Mouse (Mus musculus) layer of hippocampus, postnatal 10 days (tissue): ENCODE measurements around the gene Man2a1. TPM values are rescaled to one million over a fixed set of nuclear protein-coding genes. Genes with fewer than 3 reads are reported as not detected.
A peak's percentile ranks its signal among the peaks of the same experiment; 100 is the strongest.

Experiments
- DNase-seq, 2 experiments: peaks; one replicate each; pipeline ENCODE4 v3.0.0; 2021; ENCODE audit warnings: low spot score in 2 of 2
- total RNA-seq, 2 experiments: library from RNA; stranded (reverse); gene quantifications; 2 replicates each; pipeline ENCODE4 v1.2.3; 2021

Man2a1 gene
- total RNA-seq, 2 experiments from 2014 or later = 18.6 to 20.3 TPM

DNA sequence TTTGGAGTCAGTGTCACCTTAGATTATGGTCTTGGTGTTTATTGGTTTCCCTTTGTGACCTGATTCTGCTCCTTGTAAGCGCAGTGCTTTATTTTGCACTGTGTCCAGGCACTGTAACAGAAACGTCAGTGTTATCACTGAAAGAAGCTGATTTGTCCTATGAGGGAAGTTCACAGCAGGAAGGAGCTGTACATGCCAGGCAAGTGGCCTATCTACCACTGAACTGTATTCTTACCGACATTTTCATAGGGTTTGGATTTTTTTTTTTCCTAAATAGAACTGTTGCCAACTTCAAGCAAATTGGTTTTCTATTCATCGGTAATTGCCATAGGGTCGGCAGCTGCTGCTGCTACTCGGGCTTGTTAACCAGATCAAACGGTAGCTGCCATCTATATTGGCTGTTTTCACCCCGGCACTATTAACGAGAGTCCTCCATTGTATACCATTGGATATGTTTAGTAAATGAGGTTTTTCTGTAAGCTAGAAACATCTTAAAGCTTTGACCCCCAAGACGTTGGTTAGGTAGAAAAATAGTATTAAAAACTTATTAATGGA, 96.8 kb downstream of the Man2a1 start:
- no peak for DNase-seq

DNA sequence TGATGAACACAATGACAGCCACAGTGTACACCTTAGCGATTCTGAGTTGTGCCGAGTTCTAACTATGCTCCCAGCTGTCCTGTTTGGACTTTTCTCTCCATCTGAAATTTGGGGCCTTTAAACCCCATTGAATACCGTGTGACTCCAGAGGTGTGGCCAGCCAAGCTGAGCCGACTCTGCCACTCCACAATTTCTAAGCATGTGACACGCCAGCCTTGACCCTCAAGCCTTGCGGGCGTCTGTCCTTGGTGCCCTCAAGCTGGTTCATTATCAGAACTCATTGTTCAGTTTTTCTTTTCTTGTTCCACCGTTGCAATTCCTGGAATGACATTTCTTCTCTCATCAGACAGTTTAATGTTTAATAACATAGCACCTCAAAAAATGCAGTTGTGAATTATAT, 98.0 kb downstream of the Man2a1 start:
- DNase-seq = no peak

- no peak for DNase-seq
These were observed 103.2 kb downstream of the Man2a1 start for GRCm38 (mm10) chr17:64703649-64704230.

DNA sequence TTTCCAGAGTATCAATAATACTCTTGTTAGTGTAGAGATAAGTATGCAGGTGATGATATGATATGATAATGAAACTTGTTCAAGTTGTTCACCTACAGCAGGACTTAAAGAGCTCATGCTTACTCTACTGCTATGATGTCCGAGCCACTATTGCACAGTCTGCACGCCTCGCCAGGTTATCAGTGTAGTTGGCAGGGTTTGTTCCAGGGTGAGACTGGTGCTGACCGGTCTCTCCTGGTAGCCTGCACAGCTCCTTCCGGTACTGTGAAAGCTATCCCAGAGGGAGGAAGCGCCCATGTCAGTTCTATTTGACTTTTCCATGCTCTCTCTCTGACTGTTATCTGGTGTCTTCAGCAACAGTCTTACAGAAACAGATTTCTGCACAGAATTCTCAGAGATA, 107.0 kb downstream of the Man2a1 start:
- no peak for DNase-seq

DNA sequence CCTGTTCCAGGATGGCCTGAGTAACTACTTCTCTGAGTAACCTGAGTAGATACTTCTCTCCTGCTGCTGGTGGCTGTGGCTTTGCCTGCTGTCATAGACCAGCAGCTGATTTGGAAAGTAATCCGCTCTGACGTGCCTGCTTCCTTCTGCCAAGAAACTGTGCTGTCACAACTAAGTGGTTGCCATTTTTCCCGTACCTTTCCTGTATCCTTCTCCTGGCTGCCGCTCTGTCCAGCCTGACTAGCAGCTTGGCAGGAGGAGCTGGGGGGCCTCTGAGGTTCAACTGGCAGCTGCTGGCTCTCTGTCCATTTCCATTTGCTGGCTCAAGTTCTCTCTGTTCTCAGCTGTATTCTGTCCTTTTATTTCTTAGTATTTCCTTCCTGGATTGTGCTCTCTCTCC, 115.8 kb downstream of the Man2a1 start:
- DNase-seq = peak; percentile 43 to 47

DNA sequence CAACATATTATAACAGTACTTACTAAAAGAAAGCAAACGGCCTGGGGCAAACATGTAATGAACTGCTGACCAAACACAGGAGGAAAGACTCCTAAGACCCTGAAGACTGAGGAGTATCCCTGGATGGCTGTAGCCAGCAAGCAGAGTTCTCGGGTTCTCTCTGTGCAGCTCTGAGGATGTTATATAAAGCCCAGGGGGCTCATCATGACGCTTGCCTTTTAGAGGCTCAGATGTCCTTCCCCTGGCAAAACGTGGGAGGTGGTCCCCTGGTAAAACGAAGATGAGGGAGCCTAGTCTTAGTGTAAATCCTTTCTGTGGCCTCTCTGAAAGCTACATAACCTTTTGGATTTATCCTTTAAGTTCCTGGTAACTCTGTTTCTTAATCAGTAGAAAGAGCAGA, 119.2 kb downstream of the Man2a1 start:
- DNase-seq = no peak

GRCm38 (mm10) chr17:64721112-64721511, 120.6 kb downstream of the Man2a1 start:
- no peak for DNase-seq

GRCm38 (mm10) chr17:64723162-64723561, 122.6 kb downstream of the Man2a1 start:
- DNase-seq = no peak

GRCm38 (mm10) chr17:64725214-64725613, 124.7 kb downstream of the Man2a1 start:
- no peak for DNase-seq

DNA sequence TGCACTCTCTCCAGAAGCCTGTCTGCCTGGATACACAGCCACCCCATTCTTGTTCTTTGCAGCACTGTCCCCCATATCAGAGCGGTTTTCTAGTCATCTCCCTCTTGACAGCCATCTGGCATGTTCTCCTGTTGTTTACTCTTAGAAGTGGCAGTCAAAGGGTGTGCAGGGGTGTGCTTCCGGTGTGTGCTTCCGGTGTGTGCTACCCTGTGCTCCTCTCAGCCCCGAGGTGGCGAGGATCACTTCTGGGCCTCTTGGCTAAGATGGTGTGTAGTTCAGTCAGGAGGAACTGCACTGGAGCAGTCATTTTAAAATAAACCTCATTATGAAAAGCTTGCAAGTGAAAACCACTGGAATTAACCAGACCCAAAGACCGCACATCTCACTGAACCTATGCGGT, 125.5 kb downstream of the Man2a1 start:
- DNase-seq = no peak

GRCm38 (mm10) chr17:64735492-64735891, 135.0 kb downstream of the Man2a1 start:
- DNase-seq = no peak

DNA sequence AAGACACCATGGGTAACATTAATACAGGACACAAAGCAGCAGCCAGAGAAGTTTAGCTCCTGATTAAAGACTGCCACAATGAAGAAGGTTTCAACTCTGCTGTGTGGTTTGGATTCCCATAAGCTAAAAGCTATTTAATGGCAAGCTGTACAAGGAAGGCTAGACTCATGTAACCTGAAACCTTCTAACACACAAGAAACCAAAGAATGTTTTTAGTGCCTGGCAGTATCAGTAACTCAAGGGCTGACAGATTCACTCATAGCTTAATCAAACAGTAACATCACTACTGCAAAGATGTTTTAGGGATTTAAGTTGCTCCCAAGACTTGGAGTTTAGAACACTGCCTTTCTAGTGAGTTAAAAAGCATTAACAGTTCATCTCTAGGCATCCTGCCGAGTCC, 137.4 kb downstream of the Man2a1 start:
- no peak for DNase-seq

DNA sequence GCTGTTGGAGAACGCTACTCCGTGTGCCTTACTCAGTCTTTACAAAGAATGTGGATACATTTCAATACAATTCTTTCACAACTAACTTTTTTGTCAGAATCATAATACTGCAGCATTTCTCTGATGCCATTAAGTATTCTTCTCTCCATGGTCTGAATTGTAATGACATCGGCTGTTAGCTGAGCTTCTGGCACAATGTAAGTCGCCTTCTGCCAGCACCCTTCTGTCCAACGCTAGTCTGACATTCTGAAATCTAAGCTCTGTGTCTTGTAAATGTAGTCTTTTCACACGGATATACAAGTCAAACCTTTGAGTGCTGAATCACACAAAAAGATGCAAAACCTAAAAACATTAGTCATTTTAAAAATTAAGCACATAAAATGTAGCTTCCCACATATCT, 138.6 kb downstream of the Man2a1 start:
- DNase-seq = no peak

- no peak for DNase-seq
These were observed 142.4 kb downstream of the Man2a1 start for GRCm38 (mm10) chr17:64742715-64743605.

DNA sequence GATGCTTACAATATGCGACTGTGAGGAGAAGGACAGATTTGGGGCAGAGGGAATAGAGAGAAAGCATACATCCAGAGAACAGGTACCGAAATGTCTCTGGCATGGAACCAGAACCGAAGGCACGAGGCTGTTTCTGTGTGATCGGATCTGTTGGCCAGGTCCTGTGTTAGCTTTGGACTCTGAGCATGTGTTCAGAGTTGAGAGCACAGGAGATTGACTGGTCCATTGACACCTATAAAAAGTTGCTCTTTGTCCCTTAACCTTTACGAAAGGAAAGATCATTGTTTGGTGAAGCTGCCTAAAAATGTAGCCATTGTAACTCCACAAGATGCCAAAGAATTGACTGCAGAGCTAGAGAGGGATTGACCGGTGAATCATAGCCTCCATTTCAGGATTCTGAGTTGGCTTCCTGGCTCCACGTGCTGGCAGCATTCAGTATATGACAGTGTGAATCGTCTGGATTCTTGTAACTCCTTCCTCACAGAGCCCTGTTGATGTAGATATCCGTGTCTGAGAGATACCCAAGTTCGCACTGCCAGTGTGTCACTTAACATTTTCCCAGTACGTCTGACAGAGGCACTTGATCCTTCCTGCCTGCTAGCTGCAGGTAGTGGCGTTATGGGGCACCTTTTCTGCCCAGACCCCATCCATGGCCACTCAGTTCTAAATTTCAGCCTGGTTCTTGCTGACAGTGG, 143.2 kb downstream of the Man2a1 start:
- DNase-seq = no peak

DNA sequence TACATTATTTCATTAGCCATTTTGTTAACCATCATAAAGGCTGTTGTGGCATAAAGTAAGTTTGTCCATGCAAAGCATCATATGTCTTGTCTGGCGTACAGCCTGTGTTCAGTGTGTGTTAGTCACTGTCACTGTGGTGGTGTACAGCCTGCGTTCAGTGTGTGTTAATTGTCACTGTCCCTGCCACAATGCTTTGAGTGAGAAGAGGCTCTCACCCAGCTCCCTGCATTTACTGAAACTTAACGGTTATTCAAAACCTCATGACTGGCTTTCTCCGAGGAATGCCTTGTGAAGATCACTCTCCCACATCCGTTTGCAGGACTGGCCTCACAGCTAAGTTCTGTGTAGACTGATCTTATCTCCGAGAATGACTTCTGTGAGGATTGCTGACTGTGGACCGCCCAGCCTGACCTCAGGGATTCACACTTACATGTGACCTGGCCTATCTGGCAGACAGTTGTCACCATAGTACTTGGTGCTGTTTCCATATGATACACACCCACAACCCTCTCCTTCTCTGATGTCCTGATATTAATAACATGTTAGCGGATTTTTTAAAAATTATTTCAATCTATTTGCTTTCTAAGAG, 146.2 kb downstream of the Man2a1 start:
- DNase-seq = no peak

- no peak for DNase-seq
These were observed 146.9 kb downstream of the Man2a1 start for GRCm38 (mm10) chr17:64747461-64747860.

GRCm38 (mm10) chr17:64748131-64748530, 147.6 kb downstream of the Man2a1 start:
- DNase-seq = no peak

DNA sequence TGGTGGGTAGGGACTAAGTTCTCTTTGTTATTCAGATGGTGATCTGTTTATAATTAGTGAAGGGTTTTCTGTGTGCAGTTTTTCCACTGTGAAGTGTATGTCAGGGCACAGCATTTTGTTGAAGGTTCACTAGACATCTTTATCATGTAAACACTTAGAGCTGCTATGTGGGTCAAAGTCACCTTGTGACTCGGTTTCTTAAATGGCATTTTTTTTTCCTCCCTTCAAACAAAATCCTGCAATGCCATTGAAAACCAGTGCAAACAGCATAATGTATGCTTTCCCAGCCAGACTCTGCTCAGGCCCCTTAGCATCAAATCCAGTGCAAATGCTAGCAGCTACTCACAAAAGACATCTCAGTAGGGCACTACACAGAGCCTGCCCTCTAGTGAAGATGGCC, 148.6 kb downstream of the Man2a1 start:
- DNase-seq = no peak

GRCm38 (mm10) chr17:64751249-64751648, 150.7 kb downstream of the Man2a1 start:
- DNase-seq = no peak
